Mouse (Mus musculus): ENCODE results near the gene Pik3r6.

- TF ChIP-seq POLR2A (IDR thresholded peaks at IDR 0.05; ENCODE audit: low read depth, low read length) (no peak), CTCF (IDR thresholded peaks at IDR 0.05; ENCODE audit: extremely low read depth, insufficient read depth, insufficient read length, insufficient replicate concordance) (no peak)
Measured at GRCm38 (mm10) chr11:68544554-68544953, 41.7 kb downstream of the Pik3r6 start.
